Mouse (Mus musculus) layer of hippocampus, adult 2 months (tissue): ENCODE measurements around the gene Olfr270. TPM values are rescaled to one million over a fixed set of nuclear protein-coding genes. Genes with fewer than 3 reads are reported as not detected.

Experiments used
- DNase-seq, 2 experiments: peaks; one replicate each; pipeline ENCODE4 v3.0.0; 2022; ENCODE audit warnings: low spot score in 2 of 2
- H3K27ac ChIP-seq: fragments of 200-600 bp; 2 replicates; pipeline ENCODE4 v1.8.1; 2022
- H3K4me3 ChIP-seq: fragments of 200-600 bp; 2 replicates; pipeline ENCODE4 v1.8.1; 2022; ENCODE audit warnings: mild to moderate bottlenecking
- CTCF ChIP-seq: fragments of 200-600 bp; conservative IDR thresholded peaks from 2 replicates; pipeline ENCODE4 v1.8.1; 2022; ENCODE audit warnings: antibody characterized with exemption, mild to moderate bottlenecking, moderate library complexity
- long read RNA-seq, 2 experiments: library from polyadenylated mRNA; stranded (forward); transcript quantifications; one replicate each; pipeline ENCODE4 v2.0.0; 2021; ENCODE audit warnings: borderline mapping rate in 2 of 2
- total RNA-seq, 2 experiments: library from RNA; stranded (reverse); gene quantifications; 2 replicates each; pipeline ENCODE4 v1.2.3; 2021

Gene Olfr270
- total RNA-seq = not detected
- long read RNA-seq, experiment 1 = 0 reads
- long read RNA-seq, experiment 2 = 0 reads

DNA sequence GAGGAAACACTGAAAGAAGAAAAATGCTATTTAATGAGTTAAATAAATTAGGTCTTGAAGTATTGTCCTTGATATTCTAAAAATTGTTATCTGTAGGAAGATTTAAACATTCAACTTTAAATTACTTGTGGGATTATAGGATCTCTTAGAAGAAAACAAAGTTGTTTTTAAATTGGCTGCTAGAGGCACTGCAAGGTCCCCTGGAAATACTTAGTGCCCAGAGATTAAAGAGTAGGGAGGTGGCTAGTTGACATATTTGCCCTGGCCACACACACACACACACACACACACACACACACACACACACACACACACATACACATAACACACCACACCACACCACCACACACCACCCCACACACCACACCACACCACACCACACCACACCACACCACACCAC is at the start of gene Olfr270:
TSS of gene Olfr270 (plus strand) at position 301 of the 400 bp plus-strand sequence.
- no peak for TF ChIP-seq CTCF
- DNase-seq = no peak

DNA sequence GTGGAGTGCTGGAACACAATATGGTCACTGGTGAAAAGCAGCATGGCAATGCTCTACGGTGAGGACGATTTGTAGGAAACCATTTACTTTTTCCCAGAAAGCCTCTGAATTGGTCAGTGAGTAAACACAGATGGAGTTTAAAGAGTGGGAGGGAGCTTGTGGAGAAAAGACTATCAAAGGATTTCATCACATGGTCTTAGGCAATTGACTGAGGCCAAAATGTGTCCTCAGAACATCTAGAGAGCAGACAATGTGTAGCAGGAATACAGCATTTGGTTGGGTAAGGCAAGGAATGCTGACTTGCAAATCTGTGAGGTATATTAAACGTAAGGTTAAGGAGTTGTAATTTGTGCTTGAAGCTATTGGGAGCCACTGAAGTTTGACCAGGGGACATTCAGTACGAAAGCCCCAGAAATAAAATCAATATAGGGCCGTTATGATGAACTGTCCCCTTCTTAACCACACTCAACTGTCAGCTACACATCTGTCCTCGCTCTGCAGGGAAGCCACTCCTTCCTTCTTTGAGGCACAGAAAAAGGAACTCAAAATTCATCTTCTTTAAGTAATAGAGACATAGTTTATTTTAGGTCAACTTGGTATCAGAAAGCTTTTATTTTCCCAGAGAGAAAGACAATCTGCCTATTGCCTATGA is 47.6 kb upstream of the Olfr270 start:
- no peak for DNase-seq
- Histone ChIP-seq H3K4me3 (no peak overlapping the region), H3K27ac (no peak overlapping the region)
- no peak for TF ChIP-seq CTCF

More for the DNA sequence above, at the start of gene Olfr270:
- Histone ChIP-seq H3K27ac (no peak within 1 kb of the TSS), H3K4me3 (no peak within 1 kb of the TSS)

DNA sequence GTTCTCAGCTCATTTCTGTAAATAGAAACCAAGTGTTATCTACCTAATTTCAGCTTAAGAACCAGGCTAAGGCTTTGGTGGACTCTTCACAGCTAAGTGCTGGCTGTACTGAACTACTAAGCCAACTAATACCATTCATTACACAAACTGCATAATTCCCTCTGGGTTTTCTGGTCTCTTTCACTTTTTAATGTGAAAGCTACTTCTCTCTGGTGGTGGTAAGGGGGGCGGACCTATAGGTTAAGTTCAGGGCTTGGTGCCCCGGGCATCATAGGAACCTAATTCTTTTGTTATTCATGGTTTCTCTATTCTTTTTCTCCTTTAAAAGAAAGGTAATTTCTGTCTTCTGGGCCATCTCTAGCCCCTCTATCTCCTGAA is 47.0 kb upstream of the Olfr270 start:
- H3K4me3 ChIP-seq = no peak overlapping the region
- no peak overlapping the region for H3K27ac ChIP-seq
- TF ChIP-seq CTCF = no peak
- DNase-seq = no peak

DNA sequence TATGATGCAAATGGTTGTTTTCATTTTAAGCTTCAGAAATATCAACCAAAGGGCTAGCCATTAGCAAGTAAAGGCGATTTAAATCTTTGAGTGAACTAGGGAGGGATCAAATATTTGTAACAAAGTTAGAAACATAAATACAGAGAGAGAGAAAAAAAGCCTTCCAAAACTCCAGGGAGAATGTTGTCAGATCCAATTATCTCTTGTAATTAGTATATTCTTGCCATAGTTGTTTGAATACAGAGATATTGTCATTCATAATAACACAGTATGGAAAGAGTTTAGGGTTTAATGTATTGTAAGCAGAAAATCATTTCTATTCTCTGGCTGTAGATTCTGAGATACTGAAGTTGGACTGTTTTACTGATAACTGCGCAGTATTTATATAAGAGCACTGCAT is 45.3 kb upstream of the Olfr270 start, which contains the start of gene Olfr272:
TSS of gene Olfr272 (minus strand) at position 101 of the 400 bp plus-strand sequence.
- H3K4me3 ChIP-seq = no peak within 1 kb of the TSS
- no peak for DNase-seq
- H3K27ac ChIP-seq = no peak within 1 kb of the TSS
- no peak for TF ChIP-seq CTCF

DNA sequence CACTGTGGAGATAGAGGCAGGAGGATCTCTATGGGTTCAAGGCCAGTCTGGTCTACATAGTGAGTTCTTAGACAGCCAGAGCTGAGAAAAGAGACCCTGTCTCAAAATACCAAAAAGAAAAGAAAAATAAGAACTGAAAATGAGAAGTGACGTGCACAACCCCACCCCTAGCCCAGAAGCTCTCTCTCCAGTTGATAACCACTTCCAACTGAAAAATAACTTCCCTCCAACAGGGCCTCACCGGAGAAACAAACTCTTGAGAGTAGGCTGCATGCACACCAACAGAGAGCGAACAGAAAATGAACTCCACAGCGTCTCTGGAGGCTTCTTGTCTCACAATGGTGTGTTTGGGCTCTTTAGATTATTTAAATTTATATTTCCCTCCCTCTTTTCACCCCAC is 33.9 kb upstream of the Olfr270 start:
- Histone ChIP-seq H3K27ac (no peak overlapping the region), H3K4me3 (no peak overlapping the region)
- no peak for DNase-seq
- TF ChIP-seq CTCF = no peak

DNA sequence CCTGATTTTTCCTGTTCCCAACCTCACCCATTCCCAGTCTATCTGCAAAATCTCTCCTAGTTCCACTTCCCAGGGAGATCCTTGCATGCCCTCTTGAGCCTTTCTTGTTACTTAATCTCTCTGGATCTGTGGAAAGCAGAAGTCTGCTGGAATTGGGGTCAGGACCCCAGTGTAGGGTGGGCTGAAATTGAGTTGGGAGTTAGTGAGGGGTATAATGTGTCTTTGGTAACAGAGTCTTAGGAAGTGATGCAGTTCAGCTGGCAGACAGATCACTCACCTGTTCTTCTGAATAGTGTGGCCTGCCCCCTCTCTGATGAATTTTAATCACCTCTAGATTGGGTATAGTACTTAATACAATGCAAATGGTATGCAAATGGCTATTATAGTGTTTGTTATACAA is 17.7 kb upstream of the Olfr270 start:
- Histone ChIP-seq H3K4me3 (no peak overlapping the region), H3K27ac (no peak overlapping the region)
- no peak for TF ChIP-seq CTCF
- DNase-seq = no peak

DNA sequence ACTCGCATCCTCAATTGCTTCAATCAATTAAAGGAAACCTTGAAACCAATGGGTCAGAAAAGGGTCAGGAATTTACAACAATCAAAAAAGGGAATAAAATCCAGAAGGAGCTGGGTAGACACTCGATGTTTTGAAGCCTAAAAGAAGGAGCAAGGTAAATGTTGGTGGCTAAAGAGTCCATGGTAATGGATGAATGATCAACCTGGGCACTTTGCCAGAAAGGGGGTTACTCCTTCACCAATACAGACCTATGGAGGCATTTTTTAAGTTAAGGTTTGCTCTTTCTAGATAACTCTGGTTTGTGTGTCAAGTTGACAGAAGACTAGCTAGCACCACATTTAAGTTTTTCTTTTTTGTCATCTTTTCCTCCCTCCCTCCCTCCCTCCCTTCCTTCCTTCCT is 15.3 kb upstream of the Olfr270 start:
- Histone ChIP-seq H3K4me3 (no peak overlapping the region), H3K27ac (no peak overlapping the region)
- TF ChIP-seq CTCF = no peak
- DNase-seq = no peak

DNA sequence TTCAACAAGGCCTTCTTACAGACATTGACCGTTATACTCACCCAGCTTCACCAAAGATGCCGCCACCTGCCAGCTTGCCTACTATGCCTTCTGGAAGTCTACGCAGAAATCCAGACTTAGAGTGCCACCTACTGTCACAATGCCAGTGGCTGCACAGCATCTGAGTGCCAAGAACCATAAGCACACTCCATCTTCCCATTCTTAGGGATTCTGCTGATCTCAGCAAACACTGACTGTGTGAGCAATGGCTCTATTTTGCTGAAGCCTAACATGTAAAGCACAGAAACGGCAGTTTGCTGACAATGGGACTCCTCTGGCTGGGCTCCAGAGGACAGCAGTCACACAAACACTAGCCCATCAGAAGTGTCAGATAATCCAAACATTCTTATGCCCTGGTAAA is 5.7 kb upstream of the Olfr270 start:
- TF ChIP-seq CTCF = peak; percentile 78
- H3K4me3 ChIP-seq = no peak overlapping the region
- no peak overlapping the region for H3K27ac ChIP-seq
- DNase-seq = peak; percentile 55 to 69

DNA sequence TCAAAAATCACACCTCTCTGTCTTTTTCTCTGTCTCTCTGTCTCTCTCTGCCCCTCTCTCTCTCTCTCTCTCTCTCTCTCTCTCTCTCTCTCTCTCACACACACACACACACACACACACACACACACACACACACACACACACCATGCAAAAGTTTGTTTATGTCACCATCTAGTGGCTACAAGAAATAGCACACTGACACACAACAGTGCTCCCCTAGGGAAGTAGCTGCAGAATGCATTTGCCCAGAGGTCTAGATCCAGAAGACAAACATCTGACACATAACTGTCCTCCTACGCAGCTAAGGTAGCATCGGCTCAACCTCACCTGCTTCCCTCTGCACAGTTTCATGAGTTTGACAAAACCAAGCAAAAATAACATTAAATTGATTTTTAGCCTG is 20.9 kb downstream of the Olfr270 start:
- Histone ChIP-seq H3K27ac (no peak overlapping the region), H3K4me3 (no peak overlapping the region)
- peak; percentile 13 to 35 for DNase-seq
- TF ChIP-seq CTCF = peak; percentile 70

DNA sequence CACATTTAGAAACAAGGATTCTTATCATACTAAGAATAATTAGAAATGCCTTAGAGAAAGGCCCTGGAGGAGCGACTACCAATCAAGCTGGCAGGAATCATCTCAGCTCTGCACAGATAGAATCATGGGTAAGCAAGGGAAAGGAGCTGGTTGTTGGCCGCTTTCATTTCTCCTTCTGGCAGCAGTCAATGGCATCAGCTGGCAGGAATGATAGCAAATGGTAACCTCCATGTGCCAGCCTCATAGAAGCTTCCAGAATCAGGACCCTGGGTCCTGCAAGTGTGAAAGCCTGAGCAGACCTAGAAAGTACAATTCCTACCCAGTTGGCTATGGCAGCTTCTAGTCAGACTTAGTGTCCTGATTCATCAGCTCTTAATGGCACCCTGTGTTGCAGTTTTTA is 21.9 kb downstream of the Olfr270 start:
- no peak for TF ChIP-seq CTCF
- DNase-seq = no peak
- H3K4me3 ChIP-seq = no peak overlapping the region
- H3K27ac ChIP-seq = no peak overlapping the region

DNA sequence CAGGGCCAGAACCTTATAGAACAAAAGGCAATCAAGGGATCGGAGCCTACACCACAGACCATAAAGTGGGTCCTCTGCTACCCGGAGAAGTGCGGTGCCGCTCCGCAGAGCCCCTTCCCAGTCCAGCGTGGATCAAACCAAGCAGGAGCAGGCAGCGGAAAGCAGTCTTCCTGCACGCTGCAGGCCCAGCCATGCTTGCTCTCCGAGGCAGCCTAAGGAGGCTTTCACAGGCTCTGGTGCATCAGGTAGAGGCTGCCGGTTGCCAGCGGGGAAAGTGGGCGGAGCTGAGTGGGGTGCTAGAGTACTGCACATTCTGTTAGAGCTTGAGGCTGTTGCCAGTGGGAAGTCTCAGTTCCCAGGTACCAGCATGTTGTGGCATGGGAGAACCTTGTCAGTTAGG is 24.9 kb downstream of the Olfr270 start, which contains the start of gene Nipsnap3a:
TSS of gene Nipsnap3a (plus strand) at position 25 of the 400 bp plus-strand sequence.
- no peak for TF ChIP-seq CTCF
- Histone ChIP-seq H3K4me3 (no peak within 1 kb of the TSS), H3K27ac (no peak within 1 kb of the TSS)
- peak in 1 of 2 experiments; percentile 13 for DNase-seq

DNA sequence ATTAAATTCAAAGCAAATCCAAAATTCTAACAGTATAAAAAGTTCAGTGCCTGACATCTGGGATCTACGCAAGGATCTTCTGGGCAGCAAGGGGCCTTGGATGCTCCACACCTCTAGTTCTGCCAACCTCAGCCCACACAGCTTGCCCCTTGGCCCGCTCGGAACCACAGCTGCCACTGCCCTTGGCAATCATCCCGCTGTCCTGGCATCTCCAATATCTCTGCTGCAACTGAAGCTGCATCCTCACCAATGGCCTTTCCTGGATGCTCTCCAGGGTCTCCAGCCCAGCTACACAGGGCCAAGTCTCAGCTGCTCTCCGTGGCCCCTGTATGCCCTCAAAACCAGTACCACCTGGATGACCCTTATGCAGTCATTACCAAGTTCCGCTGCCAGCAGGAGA is 35.1 kb downstream of the Olfr270 start:
- no peak for TF ChIP-seq CTCF
- Histone ChIP-seq H3K27ac (no peak overlapping the region), H3K4me3 (no peak overlapping the region)
- no peak for DNase-seq

DNA sequence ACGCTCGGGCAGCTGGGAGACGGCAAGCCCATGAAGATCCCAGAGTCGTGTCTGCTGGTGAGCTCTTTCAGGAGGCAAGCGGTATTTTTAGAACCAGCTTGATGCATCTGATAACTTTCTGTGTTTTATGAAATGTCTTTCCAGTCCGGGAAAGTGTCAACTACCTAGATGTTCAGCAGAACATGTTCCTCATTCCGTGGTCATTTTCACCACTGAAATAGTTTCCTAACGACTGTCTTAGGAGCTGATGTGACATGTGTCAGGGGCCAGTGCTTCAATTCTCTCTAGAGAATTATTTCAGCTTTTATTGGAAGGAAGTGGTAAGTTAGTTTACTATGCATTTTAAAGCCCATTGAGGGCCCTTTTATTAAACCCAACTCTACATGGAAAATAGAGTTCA is 35.8 kb downstream of the Olfr270 start:
- TF ChIP-seq CTCF = no peak
- Histone ChIP-seq H3K27ac (no peak overlapping the region), H3K4me3 (no peak overlapping the region)
- no peak for DNase-seq

DNA sequence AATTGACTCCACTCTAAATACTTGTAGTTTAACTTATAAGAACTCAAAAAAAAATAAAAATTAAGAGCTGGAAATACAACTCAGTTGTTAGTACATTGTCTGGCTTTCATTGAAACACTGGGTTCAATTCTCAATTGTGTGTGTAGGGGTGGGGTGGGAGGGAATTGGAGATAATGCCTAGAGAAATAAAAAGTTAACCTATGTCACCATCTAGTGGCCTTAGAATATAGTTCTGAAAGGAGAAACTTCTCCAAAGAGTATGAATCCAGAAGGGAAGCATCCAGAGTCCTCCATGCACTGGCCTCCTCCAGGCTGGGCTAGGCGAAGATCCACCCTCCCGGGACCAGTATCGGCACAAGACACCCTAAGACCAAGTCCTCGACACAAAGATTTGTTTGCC is 44.8 kb downstream of the Olfr270 start:
- peak; percentile 67 for TF ChIP-seq CTCF
- Histone ChIP-seq H3K27ac (no peak overlapping the region), H3K4me3 (no peak overlapping the region)
- no peak for DNase-seq

DNA sequence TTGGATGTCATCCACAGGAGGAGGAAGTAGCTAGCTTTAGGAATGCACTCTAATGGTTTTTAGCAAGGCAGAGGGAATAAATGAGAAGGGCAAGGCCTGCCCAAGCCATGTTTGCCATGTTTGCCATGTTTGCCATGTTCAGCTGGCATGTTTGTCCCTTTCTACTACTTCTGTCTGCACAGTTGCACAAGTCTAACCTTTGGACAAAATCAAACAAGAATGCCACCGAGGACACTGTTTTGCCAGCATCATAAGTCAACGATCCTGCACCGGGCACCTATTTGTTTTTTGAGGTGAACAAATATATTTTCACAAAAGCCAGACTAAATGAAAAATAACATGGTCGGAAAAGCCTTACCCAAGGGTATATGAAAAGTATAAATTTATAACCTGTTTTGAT is 45.5 kb downstream of the Olfr270 start:
- TF ChIP-seq CTCF = no peak
- no peak overlapping the region for H3K4me3 ChIP-seq
- no peak for DNase-seq
- no peak overlapping the region for H3K27ac ChIP-seq
